Mouse (Mus musculus) left cerebral cortex, postnatal 14 days (tissue): ENCODE measurements around the gene Il2rg. TPM values are rescaled to one million over a fixed set of nuclear protein-coding genes. Genes with fewer than 3 reads are reported as not detected.
A peak's percentile ranks its signal among the peaks of the same experiment; 100 is the strongest.

ENCODE experiments used
- DNase-seq, 2 experiments: peaks; one replicate each; pipeline ENCODE4 v3.0.0; 2021 to 2022; ENCODE audit warnings: low spot score in 2 of 2, mixed read lengths in 1 of 2
- intact Hi-C: fragments of 180-260 bp; cut with DNase I; formaldehyde crosslinking; loops from one replicate; pipeline ENCODE4 v1.15.1; 2025
- total RNA-seq, 2 experiments: library from RNA; stranded (reverse); gene quantifications; 2 replicates each; pipeline ENCODE4 v1.2.3; 2021

Il2rg gene
- total RNA-seq, 2 experiments from 2014 or later = 3.0 to 3.1 TPM

- intact Hi-C loops = no loop called here
- DNase-seq = no peak
These were observed 685 bp upstream of the Il2rg start, which contains the start of gene Gm20489 for GRCm38 (mm10) chrX:101268755-101269124. Gene Gm20489, minus strand, starts transcription at chrX:101269023.

GRCm38 (mm10) chrX:101266631-101267030 is 1.4 kb downstream of the Il2rg start:
- intact Hi-C loops = no loop called here
- DNase-seq = no peak

GRCm38 (mm10) chrX:101263892-101264291 is 4.2 kb downstream of the Il2rg start, which contains the start of gene Gm614:
Gene Gm614, minus strand, starts transcription at chrX:101263992.
- DNase-seq = no peak
- intact Hi-C loops = no loop called here

- no peak for DNase-seq
- intact Hi-C loops = no loop called here
These were observed 7.4 kb downstream of the Il2rg start for GRCm38 (mm10) chrX:101260441-101261325.

- intact Hi-C loops = no loop called here
- no peak for DNase-seq
These were observed 11.5 kb downstream of the Il2rg start for GRCm38 (mm10) chrX:101256603-101257002.

GRCm38 (mm10) chrX:101254740-101255139 is 13.3 kb downstream of the Il2rg start:
- no peak for DNase-seq
- intact Hi-C loops = no loop called here

- intact Hi-C loops = no loop called here
- DNase-seq = peak; percentile 84 to 85
These were observed 13.9 kb downstream of the Il2rg start, which contains the start of gene Foxo4 for GRCm38 (mm10) chrX:101253952-101254729. Gene Foxo4, plus strand, starts transcription at chrX:101254528.

GRCm38 (mm10) chrX:101245011-101245410 is 23.0 kb downstream of the Il2rg start:
- no peak for DNase-seq
- intact Hi-C loops = no loop called here

GRCm38 (mm10) chrX:101222796-101223162 is 45.3 kb downstream of the Il2rg start:
- intact Hi-C loops = no loop called here
- no peak for DNase-seq

- intact Hi-C loops = no loop called here
These were observed 45.9 kb downstream of the Il2rg start, which contains the start of gene Snx12 for GRCm38 (mm10) chrX:101221834-101222795. Gene Snx12, minus strand, starts transcription at chrX:101222563.

More at GRCm38 (mm10) chrX:101221834-101222795, 45.9 kb downstream of the Il2rg start, which contains the start of gene Snx12:
- DNase-seq = peak; percentile 91 to 95

Other genes starting within 250 kb of the Il2rg start
- under 1 TPM in 1 of 2 experiments, not detected in 1; 0.13 TPM for gene Tex11, start 208.6 kb downstream of the Il2rg start, total RNA-seq
- gene Slc7a3, start 182.2 kb downstream of the Il2rg start, total RNA-seq = 10 to 100 TPM in 1 of 2 experiments, 1 to 10 TPM in 1; 8.3 to 12.2 TPM
- 10 to 100 TPM; 61.7 to 73.7 TPM for gene Snx12, start 45.7 kb downstream of the Il2rg start, total RNA-seq
- 10 to 100 TPM; 13.6 to 15.4 TPM for gene Foxo4, start 13.7 kb downstream of the Il2rg start, total RNA-seq
- gene Gm614, start 4.3 kb downstream of the Il2rg start, total RNA-seq = not detected
- not detected for gene Gm20489, start 768 bp upstream of the Il2rg start, total RNA-seq
- 10 to 100 TPM; 21.1 to 22.7 TPM for gene Med12, start 5.8 kb upstream of the Il2rg start, total RNA-seq
- 100 to 1,000 TPM; 220 to 223 TPM for gene Nlgn3, start 30.9 kb upstream of the Il2rg start, total RNA-seq
- gene Gjb1, start 108.1 kb upstream of the Il2rg start, total RNA-seq = 1 to 10 TPM; 1.3 to 4.7 TPM
- 100 to 1,000 TPM; 138 to 143 TPM for gene Zmym3, start 152.6 kb upstream of the Il2rg start, total RNA-seq
- gene Nono, start 161.1 kb upstream of the Il2rg start, total RNA-seq = 100 to 1,000 TPM; 130 to 140 TPM
- under 1 TPM; 0.90 to 0.91 TPM for gene Itgb1bp2, start 180.8 kb upstream of the Il2rg start, total RNA-seq